Mouse (Mus musculus) thymus, adult 2 months (tissue): ENCODE data around the gene Vac14.

Source experiments
- CTCF ChIP-seq: fragments of 200-500 bp; IDR thresholded peaks from 2 replicates; pipeline ENCODE4 v1.5.1; 2012; ENCODE audit warnings: mild to moderate bottlenecking, control low read depth, low read length, moderate library complexity, borderline replicate concordance; ENCODE audit not compliant: control insufficient read depth, poor library complexity, insufficient read depth; ENCODE audit errors: extremely low read depth
- POLR2A ChIP-seq: fragments of 200-500 bp; IDR thresholded peaks from 2 replicates; pipeline ENCODE4 v1.6.1; 2012; ENCODE audit warnings: mild to moderate bottlenecking, low read length, control low read depth, moderate library complexity; ENCODE audit not compliant: control insufficient read depth, poor library complexity, insufficient read depth; ENCODE audit errors: extremely low read depth

DNA sequence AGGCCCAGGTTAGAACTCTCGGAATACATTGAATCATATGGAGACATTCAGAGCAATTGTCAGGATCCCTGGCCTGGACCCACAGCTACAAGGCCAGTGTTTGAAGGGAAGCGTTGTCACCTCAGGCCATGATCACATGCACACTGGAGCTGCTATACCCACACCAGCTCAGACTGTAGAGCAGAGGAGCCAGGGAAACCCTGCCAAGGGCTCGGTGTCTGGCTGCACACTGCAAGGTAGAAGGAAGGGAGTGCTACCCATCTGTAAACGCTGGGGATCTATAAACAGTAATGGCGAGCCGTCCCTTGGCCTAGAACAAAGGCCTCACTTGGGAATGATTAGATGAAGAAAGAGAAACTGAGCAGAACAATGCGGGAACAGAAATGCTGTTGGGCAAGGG, 81.1 kb downstream of the Vac14 start:
- TF ChIP-seq CTCF: no peak
- no peak for TF ChIP-seq POLR2A
